Mouse (Mus musculus) cerebellum, postnatal 10 days (tissue): ENCODE measurements around the gene Trpc4.

Experiments
- DNase-seq, 2 experiments: peaks; one replicate each; pipeline ENCODE4 v3.0.0; 2021; ENCODE audit warnings: mixed read lengths in 2 of 2

Gene Trpc4

GRCm38 (mm10) chr3:54155639-54156315, at the start of gene Trpc4:
Gene Trpc4 (plus strand): TSS chr3:54156035.
- peak in 1 of 2 experiments; percentile 32 for DNase-seq

GRCm38 (mm10) chr3:54111489-54111888, 44.3 kb upstream of the Trpc4 start:
- DNase-seq: peak; percentile 3 to 6

GRCm38 (mm10) chr3:54135376-54135775, 20.5 kb upstream of the Trpc4 start:
- DNase-seq: no peak

GRCm38 (mm10) chr3:54141376-54141775, 14.5 kb upstream of the Trpc4 start:
- no peak for DNase-seq

GRCm38 (mm10) chr3:54154844-54155638, 794 bp upstream of the Trpc4 start:
- DNase-seq: peak; percentile 81 to 82

- peak; percentile 25 to 26 for DNase-seq
Observed at GRCm38 (mm10) chr3:54156316-54157000, 623 bp downstream of the Trpc4 start.

GRCm38 (mm10) chr3:54170701-54171100, 14.9 kb downstream of the Trpc4 start:
- DNase-seq: no peak

- DNase-seq: peak; percentile 20 to 30
Observed at GRCm38 (mm10) chr3:54177296-54177695, 21.5 kb downstream of the Trpc4 start.

GRCm38 (mm10) chr3:54190932-54191668, 35.3 kb downstream of the Trpc4 start:
- DNase-seq: no peak

- no peak for DNase-seq
Observed at GRCm38 (mm10) chr3:54201231-54201630, 45.4 kb downstream of the Trpc4 start.

- DNase-seq: peak in 1 of 2 experiments; percentile 4
Observed at GRCm38 (mm10) chr3:54204386-54204785, 48.6 kb downstream of the Trpc4 start.

GRCm38 (mm10) chr3:54210112-54210511, 54.3 kb downstream of the Trpc4 start:
- DNase-seq: no peak

- DNase-seq: no peak
Observed at GRCm38 (mm10) chr3:54211441-54211840, 55.6 kb downstream of the Trpc4 start.

- no peak for DNase-seq
Observed at GRCm38 (mm10) chr3:54222549-54222948, 66.7 kb downstream of the Trpc4 start.

GRCm38 (mm10) chr3:54228463-54228862, 72.6 kb downstream of the Trpc4 start:
- DNase-seq: no peak

GRCm38 (mm10) chr3:54238891-54239290, 83.1 kb downstream of the Trpc4 start:
- DNase-seq: peak; percentile 7 to 27

GRCm38 (mm10) chr3:54239426-54239825, 83.6 kb downstream of the Trpc4 start:
- DNase-seq: no peak

- DNase-seq: peak; percentile 19 to 23
Observed at GRCm38 (mm10) chr3:54243136-54243535, 87.3 kb downstream of the Trpc4 start.

GRCm38 (mm10) chr3:54244729-54245465, 89.1 kb downstream of the Trpc4 start:
- DNase-seq: no peak

- DNase-seq: no peak
Observed at GRCm38 (mm10) chr3:54246416-54246815, 90.6 kb downstream of the Trpc4 start.

- DNase-seq: peak; percentile 72 to 77
Observed at GRCm38 (mm10) chr3:54249311-54249710, 93.5 kb downstream of the Trpc4 start.

- no peak for DNase-seq
Observed at GRCm38 (mm10) chr3:54266943-54267342, 111.1 kb downstream of the Trpc4 start.
